Mouse (Mus musculus): Measurements from ENCODE around the gene Hdac5. TPM values are rescaled to one million over a fixed set of nuclear protein-coding genes. Genes with fewer than 3 reads are reported as not detected.

The Hdac5 gene
- polyA plus RNA-seq, 1 experiment from 2014 or later: 17.7 TPM

- ATAC-seq (no peak), DNase-seq (no peak)
- Histone ChIP-seq H3K4me3 (ENCODE audit: low read depth, low read length) (no peak overlapping the region), H3K9ac (replicated peaks) (no peak overlapping the region), H3K27me3 (ENCODE audit: insufficient read depth, low read length) (no peaks in the 10 kb centered on the region), H3K9me3 (ENCODE audit: low read length) (no peaks in the 10 kb centered on the region), H3K27ac (ENCODE audit: low read depth) (no peak overlapping the region), H3K36me3 (replicated peaks; ENCODE audit: insufficient read depth, low read length) (peaks cover 19% of the 10 kb centered on the region), H3K4me2 (ENCODE audit: low read depth, low read length) (no peak overlapping the region), H3K4me1 (ENCODE audit: insufficient read depth) (peaks cover 41% of the 10 kb centered on the region)
- WGBS (ENCODE audit: insufficient replicate concordance): 30% methylated on average over 4 of the region's 4 CpGs
- TF ChIP-seq EP300 (IDR thresholded peaks at IDR 0.05; ENCODE audit: low read depth) (no peak), CTCF (IDR thresholded peaks at IDR 0.05; ENCODE audit: low read depth) (no peak)
Observed at GRCm38 (mm10) chr11:102208846-102209245, 21.1 kb downstream of the Hdac5 start.

- Histone ChIP-seq H3K27ac (ENCODE audit: low read depth) (0 out of 2 replicates have a peak overlapping the region, but pooled peaks have one; percentile 29), H3K4me3 (ENCODE audit: low read depth, low read length) (no peak overlapping the region), H3K4me2 (ENCODE audit: low read depth, low read length) (no peak overlapping the region), H3K9me3 (ENCODE audit: low read length) (no peaks in the 10 kb centered on the region), H3K4me1 (ENCODE audit: insufficient read depth) (peaks cover 36% of the 10 kb centered on the region), H3K9ac (replicated peaks) (no peak overlapping the region), H3K27me3 (ENCODE audit: insufficient read depth, low read length) (no peaks in the 10 kb centered on the region), H3K36me3 (replicated peaks; ENCODE audit: insufficient read depth, low read length) (peaks cover 21% of the 10 kb centered on the region)
- whole genome bisulfite sequencing (ENCODE audit: insufficient replicate concordance): 35% methylated on average over 11 of the region's 11 CpGs
- peak; percentile 14; the same call in 1 of the 2 replicates for ATAC-seq
- no peak for DNase-seq
- TF ChIP-seq EP300 (IDR thresholded peaks at IDR 0.05; ENCODE audit: low read depth): no peak
- TF ChIP-seq CTCF (IDR thresholded peaks at IDR 0.05; ENCODE audit: low read depth): no peak
Observed at GRCm38 (mm10) chr11:102207825-102208777, 21.9 kb downstream of the Hdac5 start.

- peaks cover 35% of the 10 kb centered on the region for H3K36me3 ChIP-seq (replicated peaks; ENCODE audit: insufficient read depth, low read length)
- WGBS (ENCODE audit: insufficient replicate concordance): 87% methylated on average over 29 of the region's 30 CpGs
- DNase-seq: no peak
- no peak overlapping the region for H3K4me3 ChIP-seq (ENCODE audit: low read depth, low read length)
- ATAC-seq: no peak
- H3K9ac ChIP-seq (replicated peaks): no peak overlapping the region
- H3K27me3 ChIP-seq (ENCODE audit: insufficient read depth, low read length): no peaks in the 10 kb centered on the region
- peaks cover 31% of the 10 kb centered on the region for H3K4me1 ChIP-seq (ENCODE audit: insufficient read depth)
- no peak overlapping the region for H3K4me2 ChIP-seq (ENCODE audit: low read depth, low read length)
- TF ChIP-seq CTCF (IDR thresholded peaks at IDR 0.05; ENCODE audit: low read depth) (no peak), EP300 (IDR thresholded peaks at IDR 0.05; ENCODE audit: low read depth) (no peak)
- no peaks in the 10 kb centered on the region for H3K9me3 ChIP-seq (ENCODE audit: low read length)
- H3K27ac ChIP-seq (ENCODE audit: low read depth): no peak overlapping the region
Observed at GRCm38 (mm10) chr11:102206481-102206880, 23.5 kb downstream of the Hdac5 start.

GRCm38 (mm10) chr11:102201408-102201821, 28.6 kb downstream of the Hdac5 start:
- Histone ChIP-seq H3K27me3 (ENCODE audit: insufficient read depth, low read length) (no peaks in the 10 kb centered on the region), H3K4me3 (ENCODE audit: low read depth, low read length) (no peak overlapping the region), H3K9me3 (ENCODE audit: low read length) (no peaks in the 10 kb centered on the region), H3K4me2 (ENCODE audit: low read depth, low read length) (no peak overlapping the region), H3K36me3 (replicated peaks; ENCODE audit: insufficient read depth, low read length) (peaks cover 71% of the 10 kb centered on the region), H3K4me1 (ENCODE audit: insufficient read depth) (no peaks in the 10 kb centered on the region), H3K9ac (replicated peaks) (no peak overlapping the region), H3K27ac (ENCODE audit: low read depth) (no peak overlapping the region)
- ATAC-seq (no peak), DNase-seq (no peak)
- 81% methylated on average over 12 of the region's 12 CpGs for WGBS (ENCODE audit: insufficient replicate concordance)
- TF ChIP-seq EP300 (IDR thresholded peaks at IDR 0.05; ENCODE audit: low read depth) (no peak), CTCF (IDR thresholded peaks at IDR 0.05; ENCODE audit: low read depth) (peak; percentile 32; the same call in 1 of the 2 replicates)

GRCm38 (mm10) chr11:102199856-102200255, 30.1 kb downstream of the Hdac5 start:
- Histone ChIP-seq H3K9ac (replicated peaks) (no peak overlapping the region), H3K9me3 (ENCODE audit: low read length) (no peaks in the 10 kb centered on the region), H3K4me3 (ENCODE audit: low read depth, low read length) (no peak overlapping the region), H3K4me2 (ENCODE audit: low read depth, low read length) (no peak overlapping the region), H3K4me1 (ENCODE audit: insufficient read depth) (no peaks in the 10 kb centered on the region), H3K27ac (ENCODE audit: low read depth) (no peak overlapping the region), H3K27me3 (ENCODE audit: insufficient read depth, low read length) (no peaks in the 10 kb centered on the region), H3K36me3 (replicated peaks; ENCODE audit: insufficient read depth, low read length) (peaks cover 79% of the 10 kb centered on the region)
- no peak for TF ChIP-seq CTCF (IDR thresholded peaks at IDR 0.05; ENCODE audit: low read depth)
- TF ChIP-seq EP300 (IDR thresholded peaks at IDR 0.05; ENCODE audit: low read depth): no peak
- DNase-seq (no peak), ATAC-seq (no peak)
- WGBS (ENCODE audit: insufficient replicate concordance): 67% methylated on average over 9 of the region's 9 CpGs

GRCm38 (mm10) chr11:102198245-102198644, 31.7 kb downstream of the Hdac5 start:
- Histone ChIP-seq H3K9ac (replicated peaks) (no peak overlapping the region), H3K27ac (ENCODE audit: low read depth) (no peak overlapping the region), H3K27me3 (ENCODE audit: insufficient read depth, low read length) (no peaks in the 10 kb centered on the region), H3K4me1 (ENCODE audit: insufficient read depth) (no peaks in the 10 kb centered on the region), H3K36me3 (replicated peaks; ENCODE audit: insufficient read depth, low read length) (peaks cover 79% of the 10 kb centered on the region), H3K4me2 (ENCODE audit: low read depth, low read length) (no peak overlapping the region), H3K9me3 (ENCODE audit: low read length) (no peaks in the 10 kb centered on the region), H3K4me3 (ENCODE audit: low read depth, low read length) (no peak overlapping the region)
- peak; percentile 44 for TF ChIP-seq CTCF (IDR thresholded peaks at IDR 0.05; ENCODE audit: low read depth)
- no peak for TF ChIP-seq EP300 (IDR thresholded peaks at IDR 0.05; ENCODE audit: low read depth)
- ATAC-seq: no peak
- 56% methylated on average over 6 of the region's 6 CpGs for WGBS (ENCODE audit: insufficient replicate concordance)
- no peak for DNase-seq
